Mouse (Mus musculus) cortical plate, adult 2 months (tissue): Measurements from ENCODE around the gene Agrp.

Experiments
- CTCF ChIP-seq: fragments of 200-500 bp; IDR thresholded peaks from 2 replicates; pipeline ENCODE4 v1.5.1; 2011; ENCODE audit warnings: mild to moderate bottlenecking, control low read depth, low read length; ENCODE audit not compliant: insufficient read depth; ENCODE audit errors: extremely low read depth
- POLR2A ChIP-seq: fragments of 200-500 bp; IDR thresholded peaks from 2 replicates; pipeline ENCODE4 v1.6.1; 2011; ENCODE audit warnings: mild to moderate bottlenecking, low read length, control low read depth; ENCODE audit not compliant: insufficient read depth; ENCODE audit errors: extremely low read depth

- TF ChIP-seq CTCF (no peak), POLR2A (no peak)
Measured at GRCm38 (mm10) chr8:105620946-105621720, 16.1 kb downstream of the Agrp start.
